Mouse (Mus musculus): ENCODE data around the gene Susd4. TPM values are rescaled to one million over a fixed set of nuclear protein-coding genes. Genes with fewer than 3 reads are reported as not detected.

Gene Susd4
- polyA plus RNA-seq, 1 experiment from 2014 or later, result 20.9 TPM

DNA sequence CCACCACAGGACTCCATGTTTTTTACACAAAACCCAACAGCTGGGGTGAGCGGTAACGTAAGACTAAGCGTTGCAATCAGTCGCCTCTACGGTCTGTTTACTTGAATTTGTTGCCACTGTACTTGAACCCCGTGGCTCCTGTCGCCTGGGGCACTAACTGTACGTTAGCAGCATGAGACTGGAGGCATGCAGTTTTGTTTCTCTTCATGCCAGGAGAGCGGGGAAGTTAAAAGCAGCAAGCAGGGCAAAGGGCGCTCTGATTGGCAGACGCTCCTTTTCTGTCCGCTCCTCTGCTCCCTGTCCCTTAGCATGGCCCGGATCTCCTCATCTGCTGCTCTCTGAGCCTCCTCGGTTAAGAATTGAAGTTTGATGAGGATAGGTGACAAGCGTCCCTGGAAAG is 39.2 kb downstream of the Susd4 start:
- ATAC-seq (ENCODE audit: insufficient read depth) (no peak), DNase-seq (no peak)
- Histone ChIP-seq H3K4me1 (ENCODE audit: insufficient read depth) (no peaks in the 10 kb centered on the region), H3K27ac (ENCODE audit: low read depth) (no peak overlapping the region), H3K9ac (no peak overlapping the region), H3K4me3 (ENCODE audit: low read depth, low read length) (no peak overlapping the region), H3K36me3 (ENCODE audit: insufficient read depth) (no peaks in the 10 kb centered on the region), H3K27me3 (ENCODE audit: insufficient read depth, low read length) (no peaks in the 10 kb centered on the region), H3K4me2 (no peak overlapping the region), H3K9me3 (ENCODE audit: low read depth, low read length) (no peaks in the 10 kb centered on the region)
- no peak for TF ChIP-seq CTCF (IDR thresholded peaks at IDR 0.05; ENCODE audit: low read depth)
- 54% methylated on average over 15 of the region's 15 CpGs for WGBS

DNA sequence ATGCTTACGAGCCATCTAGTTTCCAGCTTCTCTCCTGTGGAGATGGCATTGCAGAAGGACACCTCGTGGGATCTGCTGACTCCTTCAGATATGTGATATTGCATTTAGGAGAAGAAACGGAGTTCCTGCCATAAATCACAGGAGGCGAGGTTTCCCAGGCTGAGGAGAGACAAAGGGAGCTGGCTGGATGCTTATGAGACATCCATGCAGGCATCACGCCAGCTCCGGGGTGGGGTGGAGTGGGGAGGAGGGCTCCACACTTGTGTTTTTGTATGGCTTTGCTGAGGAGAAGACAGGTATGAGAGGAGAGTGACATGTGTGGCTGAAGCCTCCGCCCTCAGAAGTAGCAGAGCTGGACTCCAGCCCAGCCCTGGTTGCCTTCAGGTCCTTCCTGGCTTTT is 50.3 kb downstream of the Susd4 start:
- no peak overlapping the region for H3K4me3 ChIP-seq (ENCODE audit: low read depth, low read length)
- no peak overlapping the region for H3K9ac ChIP-seq
- WGBS, result 62% methylated on average over 7 of the region's 7 CpGs

DNA sequence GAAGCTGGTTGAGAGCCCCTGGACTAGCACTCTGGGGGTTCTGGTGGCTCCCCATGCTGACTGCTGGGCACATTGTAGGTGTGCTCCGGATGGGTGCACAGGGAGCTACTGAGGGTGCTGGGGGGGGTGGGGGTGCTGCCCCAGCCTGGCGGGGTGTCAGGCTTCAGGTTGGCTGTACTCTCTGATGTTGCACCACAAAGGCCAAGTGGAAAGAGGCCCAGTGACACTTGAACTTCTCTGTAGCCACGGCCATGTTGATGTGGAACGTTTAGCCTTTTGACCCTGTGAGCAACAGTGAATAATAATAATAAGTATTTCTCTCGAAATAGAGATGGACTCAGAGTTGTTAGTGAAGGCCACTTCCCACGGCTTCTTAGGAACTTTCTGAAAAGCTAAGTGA is 50.9 kb downstream of the Susd4 start:
- Histone ChIP-seq H3K9ac (no peak overlapping the region), H3K36me3 (ENCODE audit: insufficient read depth) (no peaks in the 10 kb centered on the region), H3K4me1 (ENCODE audit: insufficient read depth) (no peaks in the 10 kb centered on the region), H3K4me2 (no peak overlapping the region), H3K4me3 (ENCODE audit: low read depth, low read length) (no peak overlapping the region), H3K27ac (ENCODE audit: low read depth) (no peak overlapping the region), H3K27me3 (ENCODE audit: insufficient read depth, low read length) (no peaks in the 10 kb centered on the region), H3K9me3 (ENCODE audit: low read depth, low read length) (no peaks in the 10 kb centered on the region)
- ATAC-seq (ENCODE audit: insufficient read depth), result no peak
- WGBS, result 76% methylated on average over 6 of the region's 6 CpGs
- no peak for TF ChIP-seq CTCF (IDR thresholded peaks at IDR 0.05; ENCODE audit: low read depth)
- no peak for DNase-seq

More for the DNA sequence above, 50.3 kb downstream of the Susd4 start:
- no peak for ATAC-seq (ENCODE audit: insufficient read depth)
- Histone ChIP-seq H3K4me1 (ENCODE audit: insufficient read depth) (no peaks in the 10 kb centered on the region), H3K36me3 (ENCODE audit: insufficient read depth) (no peaks in the 10 kb centered on the region), H3K27ac (ENCODE audit: low read depth) (no peak overlapping the region), H3K4me2 (no peak overlapping the region), H3K9me3 (ENCODE audit: low read depth, low read length) (no peaks in the 10 kb centered on the region), H3K27me3 (ENCODE audit: insufficient read depth, low read length) (no peaks in the 10 kb centered on the region)
- DNase-seq, result no peak
- TF ChIP-seq CTCF (IDR thresholded peaks at IDR 0.05; ENCODE audit: low read depth), result no peak

DNA sequence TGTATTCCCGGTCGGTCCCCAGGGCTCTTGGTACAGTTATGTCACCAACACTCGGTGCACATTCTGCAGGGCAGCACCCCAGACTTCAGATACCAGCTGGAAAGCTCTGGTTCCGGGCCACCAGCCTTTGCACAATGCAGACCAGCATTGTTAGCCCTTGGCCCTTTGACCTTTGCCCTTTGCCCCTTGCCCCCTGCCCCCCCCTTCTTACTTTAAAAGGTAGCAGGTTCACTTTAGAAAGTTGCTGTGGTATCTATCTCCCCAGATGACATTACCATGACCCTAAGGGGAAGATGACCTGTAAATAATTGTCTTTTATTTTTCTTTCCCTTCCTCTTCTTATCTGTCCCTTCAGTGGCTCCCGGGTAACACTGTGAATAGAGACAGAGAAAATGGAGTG is 53.4 kb downstream of the Susd4 start:
- Histone ChIP-seq H3K27me3 (ENCODE audit: insufficient read depth, low read length) (no peaks in the 10 kb centered on the region), H3K36me3 (ENCODE audit: insufficient read depth) (no peaks in the 10 kb centered on the region), H3K4me2 (no peak overlapping the region), H3K4me1 (ENCODE audit: insufficient read depth) (no peaks in the 10 kb centered on the region), H3K9me3 (ENCODE audit: low read depth, low read length) (no peaks in the 10 kb centered on the region), H3K27ac (ENCODE audit: low read depth) (no peak overlapping the region), H3K4me3 (ENCODE audit: low read depth, low read length) (no peak overlapping the region), H3K9ac (no peak overlapping the region)
- TF ChIP-seq CTCF (IDR thresholded peaks at IDR 0.05; ENCODE audit: low read depth), result no peak
- DNase-seq (no peak), ATAC-seq (ENCODE audit: insufficient read depth) (no peak)
- WGBS, result 57% methylated on average over 5 of the region's 5 CpGs

DNA sequence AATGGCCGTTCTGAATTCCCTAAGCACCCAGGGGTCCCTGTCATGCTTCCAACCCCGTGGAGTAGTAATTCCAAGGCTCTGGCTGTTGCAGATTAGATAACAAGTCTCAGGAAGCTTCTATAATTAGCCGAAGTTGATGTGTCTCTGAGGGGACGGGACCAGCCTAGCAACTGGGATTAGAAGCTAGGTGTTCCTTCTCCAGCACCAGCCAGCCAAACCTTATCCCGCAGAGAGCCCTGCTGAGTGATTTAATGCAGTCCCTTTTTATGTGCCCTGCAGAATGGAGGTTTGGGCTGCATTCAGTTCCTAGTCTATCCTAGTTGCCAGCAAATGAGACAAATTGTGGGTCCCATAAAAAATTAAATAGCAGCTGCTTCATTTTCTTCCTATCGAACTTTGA is 54.0 kb downstream of the Susd4 start:
- Histone ChIP-seq H3K9ac (no peak overlapping the region), H3K27ac (ENCODE audit: low read depth) (no peak overlapping the region), H3K4me1 (ENCODE audit: insufficient read depth) (no peaks in the 10 kb centered on the region), H3K4me3 (ENCODE audit: low read depth, low read length) (no peak overlapping the region), H3K4me2 (no peak overlapping the region), H3K27me3 (ENCODE audit: insufficient read depth, low read length) (no peaks in the 10 kb centered on the region), H3K9me3 (ENCODE audit: low read depth, low read length) (no peaks in the 10 kb centered on the region), H3K36me3 (ENCODE audit: insufficient read depth) (no peaks in the 10 kb centered on the region)
- 30% methylated on average over 6 of the region's 6 CpGs for WGBS
- TF ChIP-seq CTCF (IDR thresholded peaks at IDR 0.05; ENCODE audit: low read depth), result no peak
- no peak for ATAC-seq (ENCODE audit: insufficient read depth)
- no peak for DNase-seq

DNA sequence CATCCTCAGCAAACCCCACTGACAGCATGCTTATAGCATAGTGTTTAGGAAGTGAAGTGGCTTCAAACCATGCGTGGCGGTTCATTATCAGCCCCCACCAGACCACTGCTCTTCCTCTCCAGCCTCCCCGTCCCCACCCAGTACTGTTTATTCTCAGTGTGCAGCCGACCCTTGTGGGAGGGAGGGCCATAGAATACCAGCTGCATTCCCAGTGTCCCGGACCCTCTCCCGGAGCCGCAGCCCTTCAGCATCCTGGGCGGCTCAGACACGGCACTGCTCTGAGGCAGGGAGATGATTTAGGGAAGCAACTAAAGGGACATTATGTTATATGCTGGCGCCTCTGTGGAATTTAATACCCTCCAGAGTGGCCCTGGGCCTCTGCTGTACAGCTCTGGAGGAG is 55.3 kb downstream of the Susd4 start:
- Histone ChIP-seq H3K27me3 (ENCODE audit: insufficient read depth, low read length) (no peaks in the 10 kb centered on the region), H3K4me3 (ENCODE audit: low read depth, low read length) (no peak overlapping the region), H3K36me3 (ENCODE audit: insufficient read depth) (no peaks in the 10 kb centered on the region), H3K27ac (ENCODE audit: low read depth) (no peak overlapping the region), H3K9me3 (ENCODE audit: low read depth, low read length) (no peaks in the 10 kb centered on the region), H3K4me1 (ENCODE audit: insufficient read depth) (no peaks in the 10 kb centered on the region), H3K9ac (no peak overlapping the region), H3K4me2 (no peak overlapping the region)
- no peak for TF ChIP-seq CTCF (IDR thresholded peaks at IDR 0.05; ENCODE audit: low read depth)
- DNase-seq (peak; percentile 28), ATAC-seq (ENCODE audit: insufficient read depth) (no peak)
- WGBS, result 23% methylated on average over 10 of the region's 10 CpGs

DNA sequence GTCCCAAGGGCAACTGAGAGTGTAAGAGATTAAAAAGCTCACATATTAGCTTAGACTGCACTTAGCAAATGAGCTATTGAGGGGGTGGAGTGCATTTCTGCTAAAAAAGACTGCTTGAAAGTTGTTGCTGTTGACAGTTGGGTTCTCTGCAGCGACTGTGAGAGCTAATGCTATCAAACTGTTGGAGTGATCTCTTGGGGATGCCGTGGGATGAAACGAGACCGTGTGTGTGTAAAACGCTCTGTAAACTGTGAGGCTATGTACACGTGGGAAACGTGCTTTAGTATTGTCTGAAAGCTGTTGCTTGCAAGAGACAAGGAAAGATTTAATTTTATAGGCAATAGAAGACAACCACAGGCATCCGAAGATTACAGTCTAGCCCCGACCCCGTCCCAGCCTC is 59.1 kb downstream of the Susd4 start:
- DNase-seq (no peak), ATAC-seq (ENCODE audit: insufficient read depth) (no peak)
- no peak overlapping the region for H3K4me2 ChIP-seq

More for the DNA sequence above, 59.1 kb downstream of the Susd4 start:
- H3K4me3 ChIP-seq (ENCODE audit: low read depth, low read length), result no peak overlapping the region
- no peaks in the 10 kb centered on the region for H3K36me3 ChIP-seq (ENCODE audit: insufficient read depth)
- H3K27me3 ChIP-seq (ENCODE audit: insufficient read depth, low read length), result no peaks in the 10 kb centered on the region
- H3K9ac ChIP-seq, result no peak overlapping the region
- peaks cover 4% of the 10 kb centered on the region; the same call in 1 of the 2 replicates for H3K4me1 ChIP-seq (ENCODE audit: insufficient read depth)
- no peak for TF ChIP-seq CTCF (IDR thresholded peaks at IDR 0.05; ENCODE audit: low read depth)
- no peak overlapping the region for H3K27ac ChIP-seq (ENCODE audit: low read depth)
- H3K9me3 ChIP-seq (ENCODE audit: low read depth, low read length), result no peaks in the 10 kb centered on the region
- 64% methylated on average over 10 of the region's 10 CpGs for WGBS
